Mouse (Mus musculus): ENCODE measurements around the gene Hist1h2bg.
"Not testable (repeated sequence)": the region's sequence is repeated elsewhere in the genome, so short reads cannot be mapped to it uniquely, and the experiment has no call there.

Hist1h2bg gene

GRCm38 (mm10) chr13:23583387-23584068 is 12.3 kb downstream of the Hist1h2bg start:
- no peak for DNase-seq (ENCODE audit: low read depth)

GRCm38 (mm10) chr13:23584331-23584730 is 13.1 kb downstream of the Hist1h2bg start:
- DNase-seq (ENCODE audit: low read depth) = no peak

- no peak for DNase-seq (ENCODE audit: low read depth)
Observed at GRCm38 (mm10) chr13:23585029-23585441, 13.8 kb downstream of the Hist1h2bg start.

- DNase-seq (ENCODE audit: low read depth) = not testable (repeated sequence)
Observed at GRCm38 (mm10) chr13:23585442-23586098, 14.4 kb downstream of the Hist1h2bg start.

GRCm38 (mm10) chr13:23586099-23586939 is 15.1 kb downstream of the Hist1h2bg start:
- no peak for DNase-seq (ENCODE audit: low read depth)

- no peak for DNase-seq (ENCODE audit: low read depth)
Observed at GRCm38 (mm10) chr13:23586940-23587225, 15.7 kb downstream of the Hist1h2bg start.

- no peak for DNase-seq (ENCODE audit: low read depth)
Observed at GRCm38 (mm10) chr13:23591206-23591605, 20.0 kb downstream of the Hist1h2bg start.

GRCm38 (mm10) chr13:23591886-23592285 is 20.7 kb downstream of the Hist1h2bg start:
- not testable (repeated sequence) for DNase-seq (ENCODE audit: low read depth)

- no peak for DNase-seq (ENCODE audit: low read depth)
Observed at GRCm38 (mm10) chr13:23592614-23593013, 21.4 kb downstream of the Hist1h2bg start.

- no peak for DNase-seq (ENCODE audit: low read depth)
Observed at GRCm38 (mm10) chr13:23593051-23593770, 22.0 kb downstream of the Hist1h2bg start.

GRCm38 (mm10) chr13:23595185-23595584 is 24.0 kb downstream of the Hist1h2bg start:
- no peak for DNase-seq (ENCODE audit: low read depth)

- DNase-seq (ENCODE audit: low read depth) = no peak
Observed at GRCm38 (mm10) chr13:23595622-23596372, 24.6 kb downstream of the Hist1h2bg start.

- no peak for DNase-seq (ENCODE audit: low read depth)
Observed at GRCm38 (mm10) chr13:23597957-23598356, 26.8 kb downstream of the Hist1h2bg start.

- no peak for DNase-seq (ENCODE audit: low read depth)
Observed at GRCm38 (mm10) chr13:23603182-23603699, 32.0 kb downstream of the Hist1h2bg start.

GRCm38 (mm10) chr13:23604452-23604851 is 33.3 kb downstream of the Hist1h2bg start:
- DNase-seq (ENCODE audit: low read depth) = no peak

- DNase-seq (ENCODE audit: low read depth) = no peak
Observed at GRCm38 (mm10) chr13:23605052-23605451, 33.9 kb downstream of the Hist1h2bg start.

- DNase-seq (ENCODE audit: low read depth) = no peak
Observed at GRCm38 (mm10) chr13:23609209-23609608, 38.0 kb downstream of the Hist1h2bg start.

GRCm38 (mm10) chr13:23609844-23610243 is 38.6 kb downstream of the Hist1h2bg start:
- DNase-seq (ENCODE audit: low read depth) = no peak

- DNase-seq (ENCODE audit: low read depth) = no peak
Observed at GRCm38 (mm10) chr13:23610393-23610792, 39.2 kb downstream of the Hist1h2bg start.

GRCm38 (mm10) chr13:23611638-23612037 is 40.4 kb downstream of the Hist1h2bg start:
- DNase-seq (ENCODE audit: low read depth) = no peak

- DNase-seq (ENCODE audit: low read depth) = no peak
Observed at GRCm38 (mm10) chr13:23620056-23620732, 49.0 kb downstream of the Hist1h2bg start.

All from c-Kit-positive CD71-positive TER-119-negative erythroid progenitor cells, embryonic 14.5 days (primary cell).